Mouse (Mus musculus) hindbrain, embryonic 12.5 days (tissue): ENCODE data around the gene Sema5b. TPM values are rescaled to one million over a fixed set of nuclear protein-coding genes. Genes with fewer than 3 reads are reported as not detected.

ENCODE experiments used
- ATAC-seq: fragments of 200-750 bp; cut with Nextera tagmentation; 2 replicates; pipeline ENCODE4 v1.8.0; 2017; ENCODE audit warnings: moderate TSS enrichment; ENCODE audit not compliant: low FRiP score
- H3K27ac ChIP-seq: fragments of 300-500 bp; sonication (generic); 2 replicates; pipeline ENCODE4 v1.5.1; 2016; ENCODE audit warnings: mild to moderate bottlenecking
- H3K27me3 ChIP-seq: fragments of 300-500 bp; sonication (generic); 2 replicates; pipeline ENCODE4 v1.6.1; 2016; ENCODE audit warnings: mild to moderate bottlenecking
- H3K36me3 ChIP-seq: fragments of 300-500 bp; sonication (generic); 2 replicates; pipeline ENCODE4 v1.6.1; 2016; ENCODE audit warnings: mild to moderate bottlenecking
- H3K4me1 ChIP-seq: fragments of 300-500 bp; sonication (generic); 2 replicates; pipeline ENCODE4 v1.6.1; 2016
- H3K4me2 ChIP-seq: fragments of 300-500 bp; sonication (generic); replicated peaks from 2 replicates; pipeline ENCODE4 v1.6.1; 2016; ENCODE audit warnings: mild to moderate bottlenecking
- H3K4me3 ChIP-seq: fragments of 300-500 bp; sonication (generic); 2 replicates; pipeline ENCODE4 v1.5.1; 2016; ENCODE audit warnings: mild to moderate bottlenecking
- H3K9ac ChIP-seq: fragments of 300-500 bp; sonication (generic); 2 replicates; pipeline ENCODE4 v1.6.1; 2016; ENCODE audit warnings: mild to moderate bottlenecking, moderate library complexity
- H3K9me3 ChIP-seq: fragments of 300-500 bp; sonication (generic); replicated peaks from 2 replicates; pipeline ENCODE4 v1.6.1; 2016; ENCODE audit warnings: mild to moderate bottlenecking
- WGBS: fragments of 180-500 bp; shearing (Covaris S2); methylation state at CpG from one replicate; pipeline ENCODE4 v1.1.7; 2016; 5-methylcytosine and 5-hydroxymethylcytosine counted together
- polyA plus RNA-seq: library from polyadenylated mRNA; unstranded; fragments of >200 nt; fragmentation: Nextera tagmentation; extraction: Ambion mirVana; gene quantifications from 2 replicates; pipeline ENCODE4 v1.2.1, GENCODE M21; 2016

Gene Sema5b
- polyA plus RNA-seq, 1 experiment from 2014 or later, result 42.9 TPM

DNA sequence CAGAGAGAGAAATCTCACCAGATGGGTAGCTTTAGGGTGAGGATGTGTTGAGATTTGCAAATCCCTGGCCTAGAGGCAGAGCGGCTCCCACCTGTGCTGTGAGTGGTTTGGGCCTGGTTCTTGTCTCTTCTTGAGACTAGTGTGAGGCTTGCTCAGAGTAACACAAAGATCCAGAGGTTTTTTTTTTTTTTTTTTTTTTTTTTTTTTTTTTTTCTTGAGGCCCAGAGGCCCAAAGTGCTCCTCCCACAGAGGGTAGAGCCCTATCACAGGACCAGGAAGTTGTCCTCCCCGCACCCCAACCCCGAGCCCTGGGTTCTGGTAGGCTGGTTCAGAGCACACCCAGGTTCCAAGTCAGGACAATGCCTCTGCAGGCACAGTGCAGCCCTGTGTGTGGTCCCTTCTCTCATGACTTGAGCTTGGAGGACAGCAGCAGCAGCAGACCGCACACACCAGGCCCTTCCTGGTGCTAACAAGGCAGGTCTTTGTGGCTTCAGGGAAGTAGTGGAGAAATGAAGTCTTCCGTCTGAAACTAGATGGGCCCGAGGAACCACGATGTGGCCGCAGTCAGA is 44.3 kb downstream of the Sema5b start:
- H3K9ac ChIP-seq, result no peak overlapping the region
- H3K9me3 ChIP-seq, result no peaks in the 10 kb centered on the region
- no peaks in the 10 kb centered on the region for H3K27me3 ChIP-seq
- H3K4me2 ChIP-seq, result no peak overlapping the region
- no peak; the same call in 1 of the 2 replicates for ATAC-seq
- H3K27ac ChIP-seq, result peak overlapping the region; percentile 70
- WGBS, result 30% methylated on average over 8 of the region's 8 CpGs
- peaks cover 80% of the 10 kb centered on the region for H3K4me1 ChIP-seq
- H3K36me3 ChIP-seq, result no peaks in the 10 kb centered on the region
- H3K4me3 ChIP-seq, result no peak overlapping the region

DNA sequence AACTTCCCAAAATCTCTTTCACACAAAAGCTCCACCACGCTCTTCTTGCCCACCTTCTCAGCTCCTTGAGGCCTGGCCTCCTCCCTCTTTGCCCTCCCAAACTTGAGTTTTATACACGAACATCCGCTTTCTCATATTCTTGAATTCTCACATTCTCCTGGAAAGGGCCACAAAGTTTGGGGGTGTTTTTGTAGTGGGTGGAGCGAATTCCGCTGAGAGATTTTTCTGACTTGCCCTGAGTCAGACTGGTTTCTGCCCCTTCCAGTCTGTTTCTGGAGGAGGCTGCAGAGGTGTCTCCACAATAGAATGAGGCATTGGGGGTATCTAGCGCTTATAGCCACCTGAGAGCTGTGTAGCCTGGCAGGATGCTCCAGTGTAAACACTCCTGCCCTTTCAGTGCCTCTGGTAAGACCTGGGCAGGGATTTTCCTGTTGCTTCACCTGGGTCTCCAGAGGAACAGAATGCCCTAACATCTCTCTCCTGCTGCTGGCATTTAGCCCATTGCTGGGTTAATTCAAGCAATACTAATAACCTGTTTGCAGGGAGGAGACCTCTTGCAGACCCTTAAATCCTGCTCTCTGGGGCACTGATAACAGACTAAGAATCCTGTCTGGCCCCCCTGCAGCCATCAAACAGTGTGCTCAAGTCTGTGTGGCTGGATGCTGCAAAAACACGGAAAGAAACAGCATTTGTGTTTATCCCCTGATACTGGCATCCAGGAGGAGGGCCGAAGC is 46.3 kb downstream of the Sema5b start:
- Histone ChIP-seq H3K9ac (peak overlapping the region; percentile 40), H3K9me3 (no peaks in the 10 kb centered on the region), H3K27me3 (no peaks in the 10 kb centered on the region), H3K36me3 (no peaks in the 10 kb centered on the region), H3K4me2 (peak overlapping the region; percentile 46), H3K4me1 (peaks cover 74% of the 10 kb centered on the region), H3K27ac (peak overlapping the region; percentile 86), H3K4me3 (0 out of 2 replicates have a peak overlapping the region, but pooled peaks have one; percentile 10)
- ATAC-seq, result 0 out of 2 replicates have a peak, but pooled peaks have one; percentile 1
- WGBS, result 35% methylated on average over 8 of the region's 8 CpGs

DNA sequence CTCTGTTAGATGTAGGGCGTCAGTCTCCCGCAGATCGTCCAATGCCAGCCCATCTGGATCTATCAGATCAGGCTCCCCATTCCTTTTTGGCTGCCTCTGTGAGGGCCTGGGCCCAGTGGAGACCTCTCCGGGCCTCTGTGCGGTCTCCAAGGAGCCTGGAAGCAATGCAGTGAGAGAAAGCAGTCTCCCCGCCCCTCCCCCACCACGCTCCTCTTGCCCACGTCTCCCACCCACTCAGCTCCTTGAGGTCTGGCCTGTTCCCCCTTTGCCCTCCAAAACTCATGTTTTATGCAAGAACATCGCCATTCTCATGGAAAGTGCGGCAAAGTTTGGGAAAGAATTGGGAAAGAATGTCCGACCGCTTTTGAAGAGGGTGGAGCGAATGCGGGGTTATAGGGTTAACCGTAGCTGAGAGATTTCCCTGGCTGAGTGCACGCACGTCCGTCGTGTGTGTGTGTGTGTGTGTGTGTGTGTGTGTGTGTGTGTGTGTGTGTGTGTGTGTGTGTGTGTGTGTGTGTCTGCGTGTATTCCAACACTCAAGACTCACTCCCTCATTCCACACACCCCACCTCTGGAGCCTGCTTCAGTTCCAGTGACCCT is 47.0 kb downstream of the Sema5b start:
- Histone ChIP-seq H3K36me3 (no peaks in the 10 kb centered on the region), H3K4me1 (peaks cover 81% of the 10 kb centered on the region), H3K9me3 (no peaks in the 10 kb centered on the region), H3K4me2 (peak overlapping the region; percentile 46), H3K27me3 (no peaks in the 10 kb centered on the region), H3K9ac (peak overlapping the region; percentile 40), H3K4me3 (0 out of 2 replicates have a peak overlapping the region, but pooled peaks have one; percentile 10), H3K27ac (peak overlapping the region; percentile 86)
- peak; percentile 71 for ATAC-seq
- 1% methylated on average over 19 of the region's 20 CpGs for WGBS

DNA sequence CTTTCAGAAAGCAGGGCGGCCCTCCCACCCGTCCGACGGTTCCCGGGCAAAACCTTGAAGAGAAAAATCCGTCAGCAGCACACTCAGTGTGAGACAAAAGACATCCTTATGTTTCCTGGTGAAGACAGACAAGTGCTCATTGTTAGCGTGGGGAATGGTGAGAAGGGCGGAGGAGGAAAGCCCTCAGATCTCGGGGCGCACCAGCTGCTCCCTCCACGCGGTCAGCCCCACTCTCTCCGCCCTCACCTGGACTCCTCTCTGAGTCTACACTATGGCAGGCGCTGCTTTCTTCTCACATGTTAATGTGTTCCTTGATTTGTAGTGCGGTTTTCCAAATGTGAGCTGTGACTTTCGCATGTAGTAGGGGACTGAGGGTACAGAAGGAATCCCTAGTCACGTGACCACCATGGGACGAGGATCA is 47.8 kb downstream of the Sema5b start:
- 0 out of 2 replicates have a peak overlapping the region, but pooled peaks have one; percentile 4 for H3K4me3 ChIP-seq
- H3K4me1 ChIP-seq, result peaks cover 82% of the 10 kb centered on the region
- no peak overlapping the region for H3K9ac ChIP-seq
- H3K9me3 ChIP-seq, result peaks cover 3% of the 10 kb centered on the region; the same call in 1 of the 2 replicates
- H3K4me2 ChIP-seq, result peak overlapping the region; percentile 46
- peak overlapping the region; percentile 86 for H3K27ac ChIP-seq
- ATAC-seq, result peak; percentile 36
- no peaks in the 10 kb centered on the region for H3K27me3 ChIP-seq
- H3K36me3 ChIP-seq, result no peaks in the 10 kb centered on the region
- WGBS, result 4% methylated on average over 18 of the region's 18 CpGs

DNA sequence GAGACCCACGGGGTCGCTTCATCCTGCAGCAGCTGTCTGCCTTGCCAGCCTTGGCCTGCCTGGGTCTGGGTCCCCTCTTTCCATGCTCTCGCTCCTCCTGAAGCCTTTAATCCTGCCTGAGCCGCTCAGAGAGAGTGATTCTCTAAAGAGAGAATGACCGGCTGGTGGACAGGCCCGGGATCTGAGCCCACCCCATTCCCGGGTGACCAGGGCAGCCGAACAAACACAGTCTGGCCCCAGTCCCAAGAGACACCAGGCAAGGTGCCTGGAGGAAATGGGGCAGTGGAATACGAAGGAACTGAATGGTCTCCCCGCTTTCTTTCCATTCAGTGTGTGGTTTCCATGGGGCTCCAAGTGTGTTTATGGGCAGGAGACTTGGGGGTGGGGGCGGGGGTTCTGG is 50.8 kb downstream of the Sema5b start:
- no peak overlapping the region for H3K4me2 ChIP-seq
- ATAC-seq, result no peak
- peak overlapping the region; percentile 62 for H3K27ac ChIP-seq
- no peak overlapping the region for H3K9ac ChIP-seq
- WGBS, result 20% methylated on average over 11 of the region's 11 CpGs
- no peaks in the 10 kb centered on the region for H3K27me3 ChIP-seq
- H3K36me3 ChIP-seq, result no peaks in the 10 kb centered on the region
- H3K4me1 ChIP-seq, result peaks cover 74% of the 10 kb centered on the region
- H3K4me3 ChIP-seq, result no peak overlapping the region
- peaks cover 3% of the 10 kb centered on the region; the same call in 1 of the 2 replicates for H3K9me3 ChIP-seq

DNA sequence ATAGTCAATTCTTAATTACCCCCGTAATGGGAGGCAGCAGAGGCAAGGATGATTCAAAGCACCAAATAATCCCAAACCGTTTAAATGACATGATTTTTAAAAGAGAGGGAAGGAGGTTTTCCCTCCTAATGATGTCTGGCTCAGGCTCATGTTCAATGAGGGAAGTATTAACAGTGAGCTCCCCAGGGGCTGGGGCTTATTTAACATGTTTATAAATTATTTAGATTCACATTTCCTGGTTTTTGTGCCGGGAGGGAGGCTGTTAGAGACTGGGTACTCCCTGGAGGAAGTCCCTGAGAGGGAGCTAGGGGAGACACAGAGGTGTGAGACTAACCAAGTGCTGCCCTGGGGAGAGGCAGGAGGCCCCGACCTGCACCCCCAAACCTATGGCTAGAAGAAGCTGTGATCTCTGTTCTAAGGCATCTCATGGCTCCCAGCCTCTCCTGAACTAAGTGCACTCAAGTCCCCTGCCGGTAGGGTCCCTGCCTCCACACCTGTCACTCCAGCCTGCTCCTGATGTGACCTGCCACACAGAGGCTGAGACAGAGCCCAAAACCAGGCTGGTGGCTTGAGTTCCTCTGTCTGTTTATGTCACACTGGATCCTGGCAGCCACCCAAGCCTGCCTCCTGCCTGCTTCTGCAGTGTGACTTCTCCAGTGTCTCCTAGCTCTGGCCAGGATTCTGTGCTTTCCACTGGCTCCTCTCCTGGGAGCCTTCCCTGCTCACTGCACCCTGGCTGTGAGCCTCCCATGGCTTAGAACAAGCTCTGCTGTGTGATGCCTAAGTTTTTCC is 51.5 kb downstream of the Sema5b start:
- ATAC-seq, result no peak
- Histone ChIP-seq H3K4me3 (no peak overlapping the region), H3K27ac (peak overlapping the region; percentile 62), H3K36me3 (no peaks in the 10 kb centered on the region), H3K4me2 (no peak overlapping the region), H3K9ac (no peak overlapping the region), H3K27me3 (no peaks in the 10 kb centered on the region), H3K9me3 (peaks cover 3% of the 10 kb centered on the region; the same call in 1 of the 2 replicates), H3K4me1 (peaks cover 74% of the 10 kb centered on the region)
- 33% methylated on average over 5 of the region's 5 CpGs for WGBS

DNA sequence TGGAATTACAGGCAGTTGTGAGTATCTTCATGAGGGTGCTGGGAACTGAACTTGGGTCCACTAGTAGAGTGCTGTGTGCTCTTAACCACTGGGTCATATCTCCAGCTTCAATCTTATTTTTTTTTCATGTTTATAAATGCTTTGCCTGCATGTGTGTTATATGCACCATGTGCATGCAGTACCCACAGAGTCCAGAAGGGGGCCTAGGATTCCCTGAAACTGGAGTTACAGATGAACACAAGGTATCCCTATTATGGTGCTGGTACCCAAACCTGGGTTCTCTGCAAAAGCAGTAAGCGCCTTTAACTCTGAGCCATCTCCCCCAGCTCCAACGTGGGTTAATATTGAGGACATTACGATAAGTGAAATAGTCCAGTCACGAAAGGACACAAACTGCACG is 52.5 kb downstream of the Sema5b start:
- no peak overlapping the region for H3K27ac ChIP-seq
- peaks cover 73% of the 10 kb centered on the region for H3K4me1 ChIP-seq
- no peak for ATAC-seq
- H3K4me2 ChIP-seq, result no peak overlapping the region
- peaks cover 3% of the 10 kb centered on the region; the same call in 1 of the 2 replicates for H3K9me3 ChIP-seq
- H3K9ac ChIP-seq, result no peak overlapping the region
- no peaks in the 10 kb centered on the region for H3K36me3 ChIP-seq
- WGBS, result 95% methylated on average over 5 of the region's 5 CpGs
- no peaks in the 10 kb centered on the region for H3K27me3 ChIP-seq
- no peak overlapping the region for H3K4me3 ChIP-seq

DNA sequence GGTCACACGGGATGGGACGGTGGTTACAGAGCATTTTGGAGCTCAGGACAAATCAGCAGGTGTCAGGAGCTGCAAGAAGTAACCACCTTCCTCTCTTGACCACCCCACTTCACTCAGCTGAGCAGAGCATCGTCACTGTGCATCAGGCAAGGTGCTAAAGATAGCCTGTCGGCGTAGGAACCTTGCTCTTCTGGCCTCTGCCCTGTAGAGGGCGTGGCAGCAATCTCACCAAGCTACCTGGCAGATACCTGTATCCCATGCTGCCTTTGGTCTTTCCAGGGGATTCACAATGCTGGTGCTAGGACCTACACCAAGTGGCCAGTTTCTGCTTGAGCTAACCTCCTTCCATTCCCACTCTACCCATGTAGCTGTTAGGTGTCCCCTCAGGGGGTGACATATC is 55.3 kb downstream of the Sema5b start:
- H3K4me1 ChIP-seq, result peaks cover 69% of the 10 kb centered on the region
- H3K27ac ChIP-seq, result peak overlapping the region; percentile 81
- ATAC-seq, result 0 out of 2 replicates have a peak, but pooled peaks have one; percentile 4
- H3K4me2 ChIP-seq, result no peak overlapping the region; the same call in 1 of the 2 replicates
- H3K9ac ChIP-seq, result no peak overlapping the region
- H3K9me3 ChIP-seq, result peaks cover 3% of the 10 kb centered on the region; the same call in 1 of the 2 replicates
- 50% methylated on average over 6 of the region's 6 CpGs for WGBS
- no peak overlapping the region for H3K4me3 ChIP-seq
- H3K36me3 ChIP-seq, result no peaks in the 10 kb centered on the region
- no peaks in the 10 kb centered on the region for H3K27me3 ChIP-seq

DNA sequence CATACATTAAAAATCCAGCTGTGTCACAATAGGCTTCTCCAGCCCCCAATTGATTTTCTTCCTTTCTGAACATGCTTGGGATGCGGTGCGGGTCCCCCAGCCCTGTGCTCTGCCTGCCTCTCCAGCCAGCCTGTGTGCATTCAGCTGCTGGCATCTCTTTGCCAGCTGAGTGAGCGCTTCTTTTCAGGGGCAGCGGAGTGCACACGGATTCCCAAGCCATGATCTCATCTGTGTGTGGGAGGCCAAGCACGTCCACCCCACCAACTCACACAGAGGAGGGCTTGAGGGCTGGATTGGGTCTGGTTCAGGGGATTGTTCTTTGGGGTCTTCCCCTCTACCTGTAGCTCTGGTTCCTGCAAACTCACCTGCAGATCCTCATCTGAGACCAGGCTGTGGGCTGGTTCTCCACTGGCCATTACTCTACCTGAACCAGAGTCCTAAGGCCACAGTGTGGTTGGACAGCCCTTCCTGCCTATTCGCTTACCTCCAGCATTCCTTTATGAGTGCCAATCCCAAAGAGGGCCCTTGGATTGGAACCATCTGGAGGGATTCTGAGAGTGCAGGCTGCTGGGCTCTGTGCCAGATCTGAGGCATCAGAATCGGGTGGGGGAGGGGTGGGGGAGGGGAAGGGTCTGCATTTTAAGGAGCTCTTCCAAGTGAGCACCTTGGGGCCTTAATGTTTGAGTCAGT is 55.9 kb downstream of the Sema5b start:
- Histone ChIP-seq H3K4me1 (peaks cover 65% of the 10 kb centered on the region), H3K36me3 (no peaks in the 10 kb centered on the region), H3K9me3 (peaks cover 3% of the 10 kb centered on the region; the same call in 1 of the 2 replicates), H3K4me3 (no peak overlapping the region), H3K4me2 (no peak overlapping the region; the same call in 1 of the 2 replicates), H3K9ac (no peak overlapping the region), H3K27me3 (no peaks in the 10 kb centered on the region), H3K27ac (peak overlapping the region; percentile 81)
- peak; percentile 66 for ATAC-seq
- WGBS, result 15% methylated on average over 8 of the region's 8 CpGs

DNA sequence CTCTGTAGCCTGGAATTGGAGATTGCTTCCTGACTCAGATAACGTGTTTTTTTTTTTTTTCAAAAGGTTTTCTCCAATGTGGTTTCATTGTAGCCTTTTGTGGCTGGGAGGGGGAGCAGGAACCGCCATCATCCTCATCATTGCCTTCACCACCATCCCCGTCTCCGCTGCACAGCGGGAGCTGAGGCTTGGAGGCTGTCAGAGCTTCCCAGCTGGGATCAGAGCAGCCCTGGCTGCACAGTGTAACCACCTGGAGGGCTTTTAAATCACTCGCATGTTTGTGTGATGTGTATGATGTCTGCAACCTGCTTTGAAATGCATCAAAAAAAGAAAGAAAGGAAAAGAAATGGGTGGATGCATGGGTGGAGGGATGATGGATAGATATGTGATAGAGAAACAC is 57.0 kb downstream of the Sema5b start:
- Histone ChIP-seq H3K27ac (peak overlapping the region; percentile 68), H3K4me2 (no peak overlapping the region), H3K9me3 (peaks cover 3% of the 10 kb centered on the region; the same call in 1 of the 2 replicates), H3K27me3 (no peaks in the 10 kb centered on the region), H3K36me3 (no peaks in the 10 kb centered on the region), H3K9ac (no peak overlapping the region), H3K4me3 (no peak overlapping the region), H3K4me1 (peaks cover 65% of the 10 kb centered on the region)
- WGBS, result 10% methylated on average over 6 of the region's 6 CpGs
- ATAC-seq, result no peak

DNA sequence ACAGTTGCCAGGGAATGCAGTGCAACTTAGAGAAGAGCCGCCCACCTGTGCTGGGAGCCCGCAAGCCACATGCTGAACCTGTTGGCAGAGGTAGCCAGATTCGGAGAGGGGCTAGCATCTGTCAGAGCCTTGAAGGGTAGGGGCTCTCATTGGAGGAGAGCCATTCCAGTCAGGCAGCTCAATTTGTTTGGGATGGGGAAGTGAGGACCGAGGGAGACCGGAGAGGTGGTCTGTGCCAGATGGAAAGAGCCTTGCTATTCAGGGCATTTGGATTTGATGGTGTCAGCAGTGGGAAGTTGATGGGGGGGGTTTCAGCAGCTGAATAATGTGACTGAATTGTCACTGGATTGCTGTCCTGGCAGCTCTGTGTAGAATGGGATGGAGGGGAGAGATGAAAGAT is 57.9 kb downstream of the Sema5b start:
- Histone ChIP-seq H3K36me3 (no peaks in the 10 kb centered on the region), H3K4me1 (peaks cover 74% of the 10 kb centered on the region), H3K27ac (0 out of 2 replicates have a peak overlapping the region, but pooled peaks have one; percentile 68), H3K4me3 (no peak overlapping the region), H3K9me3 (no peaks in the 10 kb centered on the region), H3K9ac (no peak overlapping the region), H3K27me3 (no peaks in the 10 kb centered on the region), H3K4me2 (no peak overlapping the region)
- 70% methylated on average over 5 of the region's 5 CpGs for WGBS
- ATAC-seq, result no peak
